Mouse (Mus musculus): Measurements from ENCODE around the gene Rfc3. TPM values are rescaled to one million over a fixed set of nuclear protein-coding genes. Genes with fewer than 3 reads are reported as not detected.

Gene Rfc3
- total and polyA plus RNA-seq, 3 experiments, result 105 to 211 (median 118) TPM

DNA sequence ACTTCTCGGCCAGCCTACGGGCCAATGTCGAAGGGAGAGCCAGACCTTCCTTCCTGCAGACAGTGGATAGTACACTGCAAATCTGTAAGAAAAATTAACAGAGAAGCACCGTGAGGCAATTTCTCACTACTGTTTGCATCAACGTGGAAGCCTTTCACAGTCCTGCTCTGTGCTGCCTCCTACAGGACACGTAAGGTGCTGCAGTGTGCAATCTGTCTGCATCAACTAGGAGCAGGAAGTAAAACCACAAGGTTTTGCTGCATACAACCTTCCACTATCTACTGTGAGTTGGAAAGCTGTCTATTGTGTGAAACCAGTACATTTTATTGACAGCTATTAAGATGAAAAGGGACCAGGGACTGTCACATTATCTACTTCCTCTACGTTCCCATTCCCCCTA, 6.2 kb downstream of the Rfc3 start:
- no peaks in the 10 kb centered on the region; the same call in 1 of the 2 replicates for H3K79me2 ChIP-seq (ENCODE audit: control insufficient read depth, insufficient read depth, low read length, poor library complexity)
- TF ChIP-seq GATA1 (IDR thresholded peaks at IDR 0.05; ENCODE audit: low read depth, low read length) (peak; percentile 20; the same call in 1 of the 2 replicates), GABPA (IDR thresholded peaks at IDR 0.05; ENCODE audit: low read depth, low read length) (no peak), RCOR1 (IDR thresholded peaks at IDR 0.05; ENCODE audit: low read depth, low read length) (no peak), CTCF (IDR thresholded peaks at IDR 0.05 in 2 of 3, conservative IDR thresholded peaks at IDR 0.05 in 1 of 3; ENCODE audit: control insufficient read depth in 1 of 3, insufficient read depth in 1 of 3, low read depth in 2 of 3, low read length in 3 of 3, poor library complexity in 1 of 3, severe bottlenecking in 1 of 3) (peak; percentile 74 to 99 (median 74)), MXI1 (IDR thresholded peaks at IDR 0.05; ENCODE audit: low read depth, low read length) (no peak), POLR2AphosphoS2 (IDR thresholded peaks at IDR 0.05; ENCODE audit: low read length) (no peak), SMC3 (IDR thresholded peaks at IDR 0.05; ENCODE audit: low read depth, low read length) (peak; percentile 52), RAD21 (IDR thresholded peaks at IDR 0.05; ENCODE audit: low read depth, low read length) (peak; percentile 45), ZNF384 (IDR thresholded peaks at IDR 0.05; ENCODE audit: low read depth, low read length) (no peak)
- peak; percentile 77 for DNase-seq (ENCODE audit: low read depth, low spot score)
- H3K4me1 ChIP-seq (ENCODE audit: control insufficient read depth in 1 of 2, insufficient read depth in 2 of 2, low read length in 2 of 2), result no peaks in the 10 kb centered on the region; a peak in 1 of 4 replicates
- no peaks in the 10 kb centered on the region for H3K9me3 ChIP-seq (replicated peaks; ENCODE audit: insufficient read depth, low read length)
- H3K27ac ChIP-seq (ENCODE audit: control insufficient read depth, low read depth, low read length), result no peak overlapping the region
- H3K4me3 ChIP-seq (ENCODE audit: control insufficient read depth in 1 of 2, insufficient read depth in 1 of 2, low read depth in 2 of 2, low read length in 2 of 2), result no peak overlapping the region
- H3K9ac ChIP-seq (ENCODE audit: control insufficient read depth, low read depth, low read length, poor library complexity, severe bottlenecking), result no peak overlapping the region
- H3K27me3 ChIP-seq (ENCODE audit: control insufficient read depth in 1 of 2, insufficient read depth in 2 of 2, low read length in 2 of 2), result no peaks in the 10 kb centered on the region
- peaks cover 8 to 19% of the 10 kb centered on the region in 2 experiments for H3K36me3 ChIP-seq (ENCODE audit: control insufficient read depth in 1 of 2, insufficient read depth in 2 of 2, low read length in 2 of 2)

- Histone ChIP-seq H3K4me3 (ENCODE audit: control insufficient read depth in 1 of 2, insufficient read depth in 1 of 2, low read depth in 2 of 2, low read length in 2 of 2) (no peak overlapping the region), H3K79me2 (ENCODE audit: control insufficient read depth, insufficient read depth, low read length, poor library complexity) (no peaks in the 10 kb centered on the region), H3K27ac (ENCODE audit: control insufficient read depth, low read depth, low read length) (no peak overlapping the region), H3K27me3 (ENCODE audit: control insufficient read depth in 1 of 2, insufficient read depth in 2 of 2, low read length in 2 of 2) (no peaks in the 10 kb centered on the region), H3K9me3 (replicated peaks; ENCODE audit: insufficient read depth, low read length) (no peaks in the 10 kb centered on the region), H3K4me1 (ENCODE audit: control insufficient read depth in 1 of 2, insufficient read depth in 2 of 2, low read length in 2 of 2) (no peaks in the 10 kb centered on the region), H3K36me3 (ENCODE audit: control insufficient read depth in 1 of 2, insufficient read depth in 2 of 2, low read length in 2 of 2) (peaks cover 0 to 16% of the 10 kb centered on the region in 2 experiments; a peak in 3 of 4 replicates), H3K9ac (ENCODE audit: control insufficient read depth, low read depth, low read length, poor library complexity, severe bottlenecking) (no peak overlapping the region)
- TF ChIP-seq MEF2A (IDR thresholded peaks at IDR 0.05; ENCODE audit: extremely low read depth, insufficient replicate concordance, low read depth, low read length, poor library complexity, severe bottlenecking) (no peak), USF1 (IDR thresholded peaks at IDR 0.05; ENCODE audit: low read depth, low read length) (no peak), MXI1 (IDR thresholded peaks at IDR 0.05; ENCODE audit: low read depth, low read length) (no peak), E2F4 (IDR thresholded peaks at IDR 0.05; ENCODE audit: borderline replicate concordance, low read depth, low read length) (no peak), ZKSCAN1 (IDR thresholded peaks at IDR 0.05; ENCODE audit: low read depth, low read length) (no peak), ZC3H11A (IDR thresholded peaks at IDR 0.05; ENCODE audit: low read depth, low read length) (no peak), TBP (IDR thresholded peaks at IDR 0.05; ENCODE audit: low read depth, low read length) (no peak), CTCF (IDR thresholded peaks at IDR 0.05 in 2 of 3, conservative IDR thresholded peaks at IDR 0.05 in 1 of 3; ENCODE audit: control insufficient read depth in 1 of 3, insufficient read depth in 1 of 3, low read depth in 2 of 3, low read length in 3 of 3, poor library complexity in 1 of 3, severe bottlenecking in 1 of 3) (no peak), NRF1 (IDR thresholded peaks at IDR 0.05; ENCODE audit: insufficient read depth, low read depth, low read length, poor library complexity, severe bottlenecking) (no peak)
- peak; percentile 29 for DNase-seq (ENCODE audit: low read depth, low spot score)
Observed at GRCm38 (mm10) chr5:151642867-151643266, 8.2 kb downstream of the Rfc3 start.
